Mouse (Mus musculus) heart, postnatal 0 days (tissue): ENCODE measurements around the gene Sbds. TPM values are rescaled to one million over a fixed set of nuclear protein-coding genes. Genes with fewer than 3 reads are reported as not detected.

ENCODE experiments used
- ATAC-seq: fragments of 200-750 bp; cut with Nextera tagmentation; 2 replicates; pipeline ENCODE4 v1.8.0; 2017; ENCODE audit warnings: low read depth, moderate number of reproducible peaks, moderate library complexity; ENCODE audit not compliant: insufficient read depth
- DNase-seq: peaks from one replicate; pipeline ENCODE4 v3.0.0-alpha.2; 2016; ENCODE audit warnings: low spot score
- H3K27ac ChIP-seq: fragments of 300-500 bp; sonication (generic); 2 replicates; pipeline ENCODE4 v1.5.1; 2014; ENCODE audit warnings: low read depth, mild to moderate bottlenecking
- H3K27me3 ChIP-seq: fragments of 300-500 bp; sonication (generic); 2 replicates; pipeline ENCODE4 v1.6.1; 2014; ENCODE audit warnings: low read length, mixed read lengths; ENCODE audit not compliant: control insufficient read depth, insufficient read depth
- H3K36me3 ChIP-seq: fragments of 300-500 bp; sonication (generic); replicated peaks from 2 replicates; pipeline ENCODE4 v1.6.1; 2014; ENCODE audit warnings: low read length, mixed read lengths; ENCODE audit not compliant: control insufficient read depth, insufficient read depth
- H3K4me1 ChIP-seq: fragments of 300-500 bp; sonication (generic); 2 replicates; pipeline ENCODE4 v1.6.1; 2014; ENCODE audit warnings: antibody characterized with exemption; ENCODE audit not compliant: control insufficient read depth, insufficient read depth
- H3K4me2 ChIP-seq: fragments of 300-500 bp; sonication (generic); 2 replicates; pipeline ENCODE4 v1.6.1; 2014; ENCODE audit warnings: low read depth, mild to moderate bottlenecking, low read length, moderate library complexity
- H3K4me3 ChIP-seq: fragments of 300-500 bp; sonication (generic); 2 replicates; pipeline ENCODE4 v1.5.1; 2014; ENCODE audit warnings: low read depth, low read length
- H3K9ac ChIP-seq: fragments of 300-500 bp; sonication (generic); replicated peaks from 2 replicates; pipeline ENCODE4 v1.6.1; 2014; ENCODE audit warnings: low read depth, low read length, mixed read lengths
- H3K9me3 ChIP-seq: fragments of 300-500 bp; sonication (generic); replicated peaks from 2 replicates; pipeline ENCODE4 v1.6.1; 2016; ENCODE audit warnings: low read length; ENCODE audit not compliant: control insufficient read depth
- CTCF ChIP-seq: IDR thresholded peaks from 2 replicates; pipeline ENCODE4 v1.5.1; 2016; ENCODE audit warnings: antibody characterized with exemption, control low read depth, low read depth
- EP300 ChIP-seq: IDR thresholded peaks from 2 replicates; pipeline ENCODE4 v1.6.1; 2016; ENCODE audit warnings: antibody characterized with exemption, low read depth
- WGBS: fragments of 180-500 bp; shearing (Covaris S2); extraction: QIAGEN DNeasy Blood & Tissue Kit; methylation state at CpG from one replicate; pipeline ENCODE4 v1.1.7; 2014; 5-methylcytosine and 5-hydroxymethylcytosine counted together
- polyA plus RNA-seq: library from polyadenylated mRNA; unstranded; fragments of >200 nt; fragmentation: Nextera tagmentation; extraction: Ambion mirVana; gene quantifications from 2 replicates; pipeline ENCODE4 v1.2.1, GENCODE M21; 2015
- total RNA-seq: library from RNA; depleted of rRNA; stranded (reverse); fragments of >200 nt; gene quantifications from 2 replicates; pipeline ENCODE4 v1.2.3, GENCODE M21; 2014; ENCODE audit warnings: low replicate concordance; rRNA removed

Sbds gene
- total RNA-seq, result 8.6 and 15.7 TPM in 2 replicates
- 56.9 and 57.6 TPM in 2 replicates for polyA plus RNA-seq

DNA sequence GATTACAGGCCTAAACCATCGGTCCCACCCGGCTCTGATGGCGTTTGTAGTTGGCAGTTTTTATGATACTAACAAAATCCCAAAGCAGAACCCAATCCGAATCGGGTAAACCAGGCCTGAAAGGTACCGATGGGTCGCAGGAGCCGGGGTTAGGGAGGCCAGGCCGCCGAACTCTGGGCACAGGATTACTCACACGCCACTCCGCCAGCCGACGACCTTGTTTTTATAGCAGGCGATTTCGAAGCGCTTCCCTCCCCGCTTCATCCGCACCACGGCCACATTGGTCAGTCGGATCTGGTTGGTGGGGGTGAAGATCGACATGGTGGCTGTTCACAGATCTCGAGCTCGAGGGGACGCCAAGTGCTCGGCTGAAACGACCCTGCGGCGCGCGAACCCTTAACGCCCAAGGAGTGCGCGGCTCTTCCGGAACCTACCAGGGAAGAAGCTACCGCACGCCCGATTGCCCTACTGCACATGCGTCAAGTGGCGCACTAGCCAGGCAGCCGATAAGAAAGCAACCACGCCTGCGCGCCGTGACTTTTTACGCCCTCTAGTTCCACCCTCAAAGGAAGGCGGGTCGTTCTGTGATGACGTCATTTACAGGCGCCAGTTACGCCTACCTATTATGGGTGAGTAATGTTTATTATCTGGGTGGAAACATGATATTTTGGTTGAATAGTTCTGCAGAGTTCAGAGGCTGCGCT, at the start of gene Sbds, which contains the start of gene Tyw1:
Gene Sbds, minus strand, starts transcription at position 514 of the 704 bp plus-strand sequence.
Gene Tyw1, plus strand, starts transcription at position 603 of the 704 bp plus-strand sequence.
- Histone ChIP-seq H3K36me3 (peaks cover 36% of the 10 kb centered on the region), H3K27me3 (no peaks in the 10 kb centered on the region), H3K4me3 (peak within 1 kb of the TSS; percentile 72), H3K9ac (peak within 1 kb of the TSS; percentile 79), H3K4me1 (peaks cover 6% of the 10 kb centered on the region), H3K4me2 (peak within 1 kb of the TSS; percentile 70), H3K9me3 (no peaks in the 10 kb centered on the region), H3K27ac (peak within 1 kb of the TSS; percentile 87)
- WGBS, result under 1% methylated on average over 52 of the region's 52 CpGs
- DNase-seq, result peak; percentile 99
- ATAC-seq, result peak; percentile 88
- no peak for TF ChIP-seq CTCF
- peak; percentile 77 for TF ChIP-seq EP300

- H3K4me1 ChIP-seq, result no peaks in the 10 kb centered on the region
- WGBS, result 90% methylated on average over 6 of the region's 6 CpGs
- ATAC-seq (no peak), DNase-seq (no peak)
- no peak overlapping the region for H3K9ac ChIP-seq
- no peak for TF ChIP-seq EP300
- no peak for TF ChIP-seq CTCF
- H3K9me3 ChIP-seq, result no peaks in the 10 kb centered on the region
- peaks cover 40% of the 10 kb centered on the region for H3K36me3 ChIP-seq
- H3K4me2 ChIP-seq, result no peak overlapping the region
- no peak overlapping the region for H3K27ac ChIP-seq
- no peak overlapping the region for H3K4me3 ChIP-seq
- no peaks in the 10 kb centered on the region for H3K27me3 ChIP-seq
Observed at GRCm38 (mm10) chr5:130303611-130304010, 48.3 kb upstream of the Sbds start.

DNA sequence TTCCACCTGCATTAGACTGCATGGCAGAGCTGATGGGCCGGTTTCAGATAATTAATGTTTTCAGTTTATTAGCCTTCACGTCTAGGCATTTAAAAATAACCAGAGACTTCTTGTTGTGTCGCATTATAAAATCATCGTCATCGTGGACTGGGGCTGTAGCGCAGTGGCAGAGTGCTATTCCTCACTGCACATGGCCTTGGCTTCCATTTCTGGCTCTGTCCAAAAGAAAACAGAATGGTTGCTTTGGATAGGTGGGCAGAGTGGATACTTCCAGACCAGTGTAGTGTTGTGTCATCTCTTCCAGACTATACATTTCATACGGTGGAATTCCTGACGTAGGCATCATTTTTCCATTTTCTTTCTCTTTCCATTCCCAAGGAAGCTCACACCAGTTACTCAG, 44.2 kb upstream of the Sbds start:
- H3K4me2 ChIP-seq, result no peak overlapping the region
- H3K9me3 ChIP-seq, result no peaks in the 10 kb centered on the region
- no peaks in the 10 kb centered on the region for H3K27me3 ChIP-seq
- H3K4me3 ChIP-seq, result no peak overlapping the region
- DNase-seq (no peak), ATAC-seq (no peak)
- TF ChIP-seq EP300, result no peak
- no peak for TF ChIP-seq CTCF
- no peaks in the 10 kb centered on the region for H3K4me1 ChIP-seq
- WGBS, result 92% methylated on average over 8 of the region's 8 CpGs
- H3K27ac ChIP-seq, result no peak overlapping the region
- H3K36me3 ChIP-seq, result peaks cover 46% of the 10 kb centered on the region
- H3K9ac ChIP-seq, result no peak overlapping the region

- H3K4me3 ChIP-seq, result no peak overlapping the region
- H3K4me2 ChIP-seq, result no peak overlapping the region
- H3K9ac ChIP-seq, result no peak overlapping the region
- no peaks in the 10 kb centered on the region for H3K4me1 ChIP-seq
- no peaks in the 10 kb centered on the region for H3K27me3 ChIP-seq
- TF ChIP-seq EP300, result no peak
- TF ChIP-seq CTCF, result no peak
- WGBS, result 93% methylated on average over 9 of the region's 9 CpGs
- no peak overlapping the region for H3K27ac ChIP-seq
- H3K9me3 ChIP-seq, result no peaks in the 10 kb centered on the region
- DNase-seq (no peak), ATAC-seq (no peak)
- H3K36me3 ChIP-seq, result peaks cover 42% of the 10 kb centered on the region
Observed at GRCm38 (mm10) chr5:130298831-130299460, 43.6 kb upstream of the Sbds start.

- DNase-seq, result no peak
- TF ChIP-seq EP300 (no peak), CTCF (no peak)
- no peak overlapping the region for H3K4me2 ChIP-seq
- no peaks in the 10 kb centered on the region for H3K9me3 ChIP-seq
- H3K4me3 ChIP-seq, result no peak overlapping the region
- no peak for ATAC-seq
- H3K27me3 ChIP-seq, result no peaks in the 10 kb centered on the region
- H3K4me1 ChIP-seq, result no peaks in the 10 kb centered on the region
- no peak overlapping the region for H3K9ac ChIP-seq
- 89% methylated on average over 5 of the region's 5 CpGs for whole genome bisulfite sequencing
- H3K36me3 ChIP-seq, result peaks cover 48% of the 10 kb centered on the region
- no peak overlapping the region for H3K27ac ChIP-seq
Observed at GRCm38 (mm10) chr5:130296071-130296470, 40.7 kb upstream of the Sbds start.
